ENCODE assay signal across 8 mouse cellular contexts in the genomic region with DNA sequence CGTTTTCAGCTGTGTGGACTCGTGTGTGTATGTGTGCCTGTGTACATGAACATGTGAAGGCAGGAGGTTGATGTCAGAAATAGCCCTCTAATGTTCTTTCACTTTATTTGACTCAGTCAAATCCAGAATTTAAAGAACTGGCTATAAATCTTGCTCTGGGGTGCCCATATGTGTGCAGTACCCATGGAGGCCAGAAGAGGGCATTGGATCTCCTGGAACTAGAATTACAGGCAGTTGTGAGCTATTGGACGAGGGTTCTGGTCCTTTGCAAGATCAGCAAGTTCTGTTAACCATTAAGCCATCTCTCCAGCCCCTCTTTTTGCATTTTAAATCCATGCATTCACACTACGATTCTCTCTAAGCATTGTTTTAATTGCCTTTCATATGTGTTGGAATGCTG.
DNase-seq lines count a peak whose midpoint lies in the region; ATAC-seq lines count a peak whose summit lies in the region.

No protein-coding gene starts in this region.

- peaks cover 17% of the 10 kb centered on the region for H3K9me3 ChIP-seq in heart, embryonic 12.5 days (replicated peaks)
- peaks cover 16% of the 10 kb centered on the region for H3K9me3 ChIP-seq in embryonic facial prominence, embryonic 14.5 days (ENCODE audit: control insufficient read depth, low read length)
- no peaks in the 10 kb centered on the region for H3K9me3 ChIP-seq in forebrain, embryonic 11.5 days (ENCODE audit: control insufficient read depth, low read length)

- WGBS in heart, embryonic 12.5 days, result 73% methylated on average over 4 of the region's 4 CpGs
- 52% methylated on average over 4 of the region's 4 CpGs for WGBS in embryonic facial prominence, embryonic 14.5 days
- WGBS in forebrain, embryonic 11.5 days, result 61% methylated on average over 4 of the region's 4 CpGs

- no peak for ATAC-seq in heart, embryonic 12.5 days (ENCODE audit: insufficient number of reproducible peaks, low FRiP score)
- no peak for ATAC-seq in embryonic facial prominence, embryonic 14.5 days (ENCODE audit: low read depth)
- no peak for ATAC-seq in forebrain, embryonic 11.5 days (replicated peaks; ENCODE audit: low FRiP score)

- peak; percentile 44 for DNase-seq in heart, postnatal 4 days
- DNase-seq in 3T3-L1 (ENCODE audit: low read depth, low spot score) (peak; percentile 55), MN1 (ENCODE audit: low spot score) (peak; percentile 72)
- DNase-seq in embryonic facial prominence, embryonic 14.5 days (ENCODE audit: low spot score), result peak; percentile 41
- peak; percentile 31 for DNase-seq in lung, postnatal 10 days
- DNase-seq in urinary bladder, adult 2 months (ENCODE audit: low spot score), result no peak
- DNase-seq in forebrain, embryonic 11.5 days (ENCODE audit: low spot score), result no peak

- H3K27me3 ChIP-seq in heart, embryonic 12.5 days (replicated peaks), result no peaks in the 10 kb centered on the region
- no peaks in the 10 kb centered on the region for H3K27me3 ChIP-seq in embryonic facial prominence, embryonic 14.5 days (replicated peaks; ENCODE audit: control insufficient read depth, insufficient read depth, low read length)
- no peaks in the 10 kb centered on the region for H3K27me3 ChIP-seq in forebrain, embryonic 11.5 days (ENCODE audit: control insufficient read depth, insufficient read depth, low read length)

- H3K36me3 ChIP-seq in heart, embryonic 12.5 days, result no peaks in the 10 kb centered on the region
- H3K36me3 ChIP-seq in embryonic facial prominence, embryonic 14.5 days (ENCODE audit: control insufficient read depth, insufficient read depth, low read length), result no peaks in the 10 kb centered on the region
- no peaks in the 10 kb centered on the region for H3K36me3 ChIP-seq in forebrain, embryonic 11.5 days (ENCODE audit: control insufficient read depth, insufficient read depth, low read length)

- no peaks in the 10 kb centered on the region for H3K4me1 ChIP-seq in heart, embryonic 12.5 days (replicated peaks)
- peaks cover 11% of the 10 kb centered on the region; the same call in 1 of the 2 replicates for H3K4me1 ChIP-seq in embryonic facial prominence, embryonic 14.5 days (ENCODE audit: control insufficient read depth, insufficient read depth, low read length)
- no peaks in the 10 kb centered on the region for H3K4me1 ChIP-seq in forebrain, embryonic 11.5 days (replicated peaks; ENCODE audit: control insufficient read depth, insufficient read depth, low read length)

- H3K27ac ChIP-seq in heart, embryonic 12.5 days (ENCODE audit: poor library complexity, severe bottlenecking), result no peak overlapping the region
- H3K27ac ChIP-seq in embryonic facial prominence, embryonic 14.5 days (replicated peaks; ENCODE audit: low read depth, low read length), result peak overlapping the region; percentile 55
- no peak overlapping the region for H3K27ac ChIP-seq in forebrain, embryonic 11.5 days (ENCODE audit: low read depth, low read length)

- H3K9ac ChIP-seq in heart, embryonic 12.5 days, result no peak overlapping the region
- no peak overlapping the region for H3K9ac ChIP-seq in embryonic facial prominence, embryonic 14.5 days (ENCODE audit: low read depth, low read length)
- no peak overlapping the region for H3K9ac ChIP-seq in forebrain, embryonic 11.5 days (ENCODE audit: low read length)

- H3K4me2 ChIP-seq in heart, embryonic 12.5 days, result no peak overlapping the region
- H3K4me2 ChIP-seq in embryonic facial prominence, embryonic 14.5 days (ENCODE audit: low read depth, low read length), result no peak overlapping the region
- no peak overlapping the region for H3K4me2 ChIP-seq in forebrain, embryonic 11.5 days (ENCODE audit: low read depth, low read length, severe bottlenecking)

- no peak overlapping the region for H3K4me3 ChIP-seq in heart, embryonic 12.5 days
- H3K4me3 ChIP-seq in embryonic facial prominence, embryonic 14.5 days (ENCODE audit: low read depth, low read length), result no peak overlapping the region
- H3K4me3 ChIP-seq in forebrain, embryonic 11.5 days (ENCODE audit: low read depth, low read length), result no peak overlapping the region

Comparison
In these comparisons a context has a peak if more than half of its experiments do, and no peak if none do; other contexts are left out.
1. DNase-seq: peak in heart, postnatal 4 days (single experiment), 3T3-L1 (single experiment), MN1 (single experiment), embryonic facial prominence, embryonic 14.5 days (single experiment) and lung, postnatal 10 days (single experiment); none in urinary bladder, adult 2 months (single experiment) and forebrain, embryonic 11.5 days (single experiment).